Mouse (Mus musculus) lung, embryonic 16.5 days (tissue): ENCODE data around the gene Dlg4. TPM values are rescaled to one million over a fixed set of nuclear protein-coding genes. Genes with fewer than 3 reads are reported as not detected.

Experiments
- ATAC-seq: fragments of 200-750 bp; cut with Nextera tagmentation; 2 replicates; pipeline ENCODE4 v1.8.0; 2017; ENCODE audit warnings: low read depth, mild to moderate bottlenecking, moderate library complexity
- H3K27ac ChIP-seq: fragments of 300-500 bp; sonication (generic); 2 replicates; pipeline ENCODE4 v1.5.1; 2014; ENCODE audit warnings: mild to moderate bottlenecking, control low read depth, low read length
- H3K27me3 ChIP-seq: fragments of 300-500 bp; sonication (generic); 2 replicates; pipeline ENCODE4 v1.6.1; 2014; ENCODE audit warnings: low read depth, low read length, mixed read lengths; ENCODE audit not compliant: control insufficient read depth, insufficient read depth
- H3K36me3 ChIP-seq: fragments of 300-500 bp; sonication (generic); 2 replicates; pipeline ENCODE4 v1.6.1; 2014; ENCODE audit warnings: low read length; ENCODE audit not compliant: control insufficient read depth, insufficient read depth
- H3K4me1 ChIP-seq: fragments of 300-500 bp; sonication (generic); replicated peaks from 2 replicates; pipeline ENCODE4 v1.6.1; 2014; ENCODE audit warnings: low read length, mixed read lengths; ENCODE audit not compliant: control insufficient read depth, insufficient read depth
- H3K4me2 ChIP-seq: fragments of 300-500 bp; sonication (generic); 2 replicates; pipeline ENCODE4 v1.6.1; 2014; ENCODE audit warnings: low read depth, low read length, control low read depth
- H3K4me3 ChIP-seq: fragments of 300-500 bp; sonication (generic); 2 replicates; pipeline ENCODE4 v1.5.1; 2014; ENCODE audit warnings: mild to moderate bottlenecking, low read length, control low read depth
- H3K9ac ChIP-seq: fragments of 300-500 bp; sonication (generic); 2 replicates; pipeline ENCODE4 v1.6.1; 2014; ENCODE audit warnings: low read length, control low read depth
- H3K9me3 ChIP-seq: fragments of 300-500 bp; sonication (generic); 2 replicates; pipeline ENCODE4 v1.6.1; 2016; ENCODE audit warnings: low read length; ENCODE audit not compliant: control insufficient read depth
- WGBS: fragments of 180-500 bp; shearing (Covaris S2); extraction: QIAGEN DNeasy Blood & Tissue Kit; methylation state at CpG from one replicate; pipeline ENCODE4 v1.1.7; 2014; 5-methylcytosine and 5-hydroxymethylcytosine counted together
- polyA plus RNA-seq: library from polyadenylated mRNA; unstranded; fragments of >200 nt; fragmentation: Nextera tagmentation; extraction: Ambion mirVana; gene quantifications from 2 replicates; pipeline ENCODE4 v1.2.1, GENCODE M21; 2015

Gene Dlg4
- polyA plus RNA-seq, 1 experiment from 2014 or later = 7.9 TPM

GRCm38 (mm10) chr11:70001865-70002264 is 14.9 kb upstream of the Dlg4 start:
- Histone ChIP-seq H3K36me3 (peaks cover 35% of the 10 kb centered on the region), H3K4me2 (peak overlapping the region; percentile 61), H3K4me3 (peak overlapping the region; percentile 77), H3K9ac (peak overlapping the region; percentile 84; the same call in 1 of the 2 replicates), H3K27me3 (no peaks in the 10 kb centered on the region), H3K4me1 (peaks cover 28% of the 10 kb centered on the region), H3K9me3 (no peaks in the 10 kb centered on the region), H3K27ac (no peak overlapping the region)
- no peak for ATAC-seq

- Histone ChIP-seq H3K4me3 (no peak overlapping the region; the same call in 1 of the 2 replicates), H3K9me3 (no peaks in the 10 kb centered on the region), H3K36me3 (peaks cover 41% of the 10 kb centered on the region), H3K27me3 (no peaks in the 10 kb centered on the region), H3K4me2 (peak overlapping the region; percentile 61), H3K27ac (no peak overlapping the region), H3K4me1 (peaks cover 26% of the 10 kb centered on the region), H3K9ac (no peak overlapping the region)
- WGBS = 81% methylated on average over 2 of the region's 2 CpGs
- ATAC-seq = no peak
Measured at GRCm38 (mm10) chr11:70002471-70002870, 14.3 kb upstream of the Dlg4 start.

- Histone ChIP-seq H3K4me2 (no peak overlapping the region), H3K27me3 (no peaks in the 10 kb centered on the region), H3K4me3 (no peak overlapping the region), H3K4me1 (peaks cover 15% of the 10 kb centered on the region), H3K27ac (no peak overlapping the region), H3K9ac (no peak overlapping the region), H3K36me3 (peaks cover 46% of the 10 kb centered on the region), H3K9me3 (no peaks in the 10 kb centered on the region)
- no peak for ATAC-seq
- WGBS = 62% methylated on average over 5 of the region's 5 CpGs
Measured at GRCm38 (mm10) chr11:70005521-70005920, 11.2 kb upstream of the Dlg4 start.

- WGBS = 81% methylated on average over 6 of the region's 6 CpGs
- Histone ChIP-seq H3K36me3 (peaks cover 68% of the 10 kb centered on the region), H3K27me3 (no peaks in the 10 kb centered on the region), H3K4me1 (peaks cover 9% of the 10 kb centered on the region), H3K9me3 (no peaks in the 10 kb centered on the region), H3K27ac (no peak overlapping the region), H3K4me2 (no peak overlapping the region), H3K4me3 (no peak overlapping the region), H3K9ac (no peak overlapping the region)
- no peak for ATAC-seq
Measured at GRCm38 (mm10) chr11:70010033-70010432, 6.7 kb upstream of the Dlg4 start.

- Histone ChIP-seq H3K4me1 (peaks cover 9% of the 10 kb centered on the region), H3K4me3 (no peak overlapping the region), H3K27ac (no peak overlapping the region), H3K4me2 (no peak overlapping the region), H3K9ac (no peak overlapping the region), H3K36me3 (peaks cover 65% of the 10 kb centered on the region), H3K9me3 (no peaks in the 10 kb centered on the region), H3K27me3 (no peaks in the 10 kb centered on the region)
- no peak for ATAC-seq
- WGBS = 81% methylated on average over 12 of the region's 12 CpGs
Measured at GRCm38 (mm10) chr11:70010548-70010947, 6.2 kb upstream of the Dlg4 start.

- H3K27ac ChIP-seq = no peak overlapping the region
- no peak overlapping the region for H3K4me3 ChIP-seq
- no peaks in the 10 kb centered on the region for H3K9me3 ChIP-seq
- H3K4me2 ChIP-seq = no peak overlapping the region
- 85% methylated on average over 10 of the region's 10 CpGs for WGBS
- no peak overlapping the region for H3K9ac ChIP-seq
- ATAC-seq = no peak
- H3K4me1 ChIP-seq = peaks cover 9% of the 10 kb centered on the region
- H3K27me3 ChIP-seq = no peaks in the 10 kb centered on the region
- peaks cover 62% of the 10 kb centered on the region for H3K36me3 ChIP-seq
Measured at GRCm38 (mm10) chr11:70010961-70011360, 5.8 kb upstream of the Dlg4 start.

- Histone ChIP-seq H3K9me3 (no peaks in the 10 kb centered on the region), H3K9ac (no peak overlapping the region), H3K36me3 (peaks cover 44% of the 10 kb centered on the region), H3K4me3 (no peak overlapping the region), H3K4me1 (peaks cover 16% of the 10 kb centered on the region), H3K27me3 (no peaks in the 10 kb centered on the region), H3K27ac (no peak overlapping the region), H3K4me2 (no peak overlapping the region)
- ATAC-seq = no peak
- WGBS = 77% methylated on average over 9 of the region's 9 CpGs
Measured at GRCm38 (mm10) chr11:70012931-70013330, 3.8 kb upstream of the Dlg4 start.

- Histone ChIP-seq H3K4me3 (no peak overlapping the region), H3K9me3 (no peaks in the 10 kb centered on the region), H3K36me3 (peaks cover 40% of the 10 kb centered on the region), H3K4me1 (peaks cover 18% of the 10 kb centered on the region), H3K9ac (no peak overlapping the region), H3K27me3 (no peaks in the 10 kb centered on the region), H3K27ac (no peak overlapping the region), H3K4me2 (no peak overlapping the region)
- WGBS = 81% methylated on average over 3 of the region's 3 CpGs
- ATAC-seq = no peak
Measured at GRCm38 (mm10) chr11:70013408-70013807, 3.3 kb upstream of the Dlg4 start.

GRCm38 (mm10) chr11:70014051-70014450 is 2.7 kb upstream of the Dlg4 start:
- no peak overlapping the region for H3K27ac ChIP-seq
- 45% methylated on average over 5 of the region's 5 CpGs for WGBS
- no peak overlapping the region for H3K9ac ChIP-seq
- no peaks in the 10 kb centered on the region for H3K27me3 ChIP-seq
- no peak for ATAC-seq
- no peak overlapping the region; the same call in 1 of the 2 replicates for H3K4me2 ChIP-seq
- no peaks in the 10 kb centered on the region for H3K9me3 ChIP-seq
- peaks cover 23% of the 10 kb centered on the region for H3K4me1 ChIP-seq
- peaks cover 34% of the 10 kb centered on the region for H3K36me3 ChIP-seq
- H3K4me3 ChIP-seq = no peak overlapping the region; the same call in 1 of the 2 replicates
